Mouse (Mus musculus) limb, embryonic 14.5 days (tissue): ENCODE data around the gene Il17re. TPM values are rescaled to one million over a fixed set of nuclear protein-coding genes. Genes with fewer than 3 reads are reported as not detected.

ENCODE experiments used
- ATAC-seq: fragments of 200-750 bp; cut with Nextera tagmentation; 2 replicates; pipeline ENCODE4 v1.8.0; 2017; ENCODE audit warnings: low read depth, moderate number of reproducible peaks, moderate TSS enrichment; ENCODE audit not compliant: low FRiP score
- DNase-seq: peaks from one replicate; pipeline ENCODE4 v3.0.0-alpha.2; 2015; ENCODE audit warnings: low spot score
- H3K27ac ChIP-seq: fragments of 300-500 bp; sonication (generic); replicated peaks from 2 replicates; pipeline ENCODE4 v1.5.1; 2014; ENCODE audit warnings: low read depth, mild to moderate bottlenecking, low read length, moderate library complexity, mixed read lengths
- H3K27me3 ChIP-seq: fragments of 300-500 bp; sonication (generic); 2 replicates; pipeline ENCODE4 v1.6.1; 2014; ENCODE audit warnings: low read length, mixed read lengths; ENCODE audit not compliant: control insufficient read depth, insufficient read depth
- H3K36me3 ChIP-seq: fragments of 300-500 bp; sonication (generic); 2 replicates; pipeline ENCODE4 v1.6.1; 2014; ENCODE audit warnings: mild to moderate bottlenecking, low read length, moderate library complexity, mixed read lengths; ENCODE audit not compliant: control insufficient read depth, insufficient read depth
- H3K4me1 ChIP-seq: fragments of 300-500 bp; sonication (generic); 2 replicates; pipeline ENCODE4 v1.6.1; 2014; ENCODE audit warnings: antibody characterized with exemption, low read length, mixed read lengths; ENCODE audit not compliant: control insufficient read depth, insufficient read depth
- H3K4me2 ChIP-seq: fragments of 300-500 bp; sonication (generic); replicated peaks from 2 replicates; pipeline ENCODE4 v1.6.1; 2014; ENCODE audit warnings: low read depth, mild to moderate bottlenecking, low read length, moderate library complexity; ENCODE audit not compliant: severe bottlenecking
- H3K4me3 ChIP-seq: fragments of 300-500 bp; sonication (generic); replicated peaks from 2 replicates; pipeline ENCODE4 v1.5.1; 2014; ENCODE audit warnings: low read length
- H3K9ac ChIP-seq: fragments of 300-500 bp; sonication (generic); 2 replicates; pipeline ENCODE4 v1.6.1; 2014; ENCODE audit warnings: mild to moderate bottlenecking, low read depth, low read length, moderate library complexity; ENCODE audit not compliant: severe bottlenecking
- H3K9me3 ChIP-seq: fragments of 300-500 bp; sonication (generic); 2 replicates; pipeline ENCODE4 v1.6.1; 2016; ENCODE audit warnings: low read length; ENCODE audit not compliant: control insufficient read depth
- POLR2A ChIP-seq: fragments of 200-500 bp; IDR thresholded peaks from 2 replicates; pipeline ENCODE4 v1.8.0; 2012; ENCODE audit warnings: inconsistent platforms, mild to moderate bottlenecking, moderate library complexity, borderline replicate concordance; ENCODE audit not compliant: insufficient read depth, insufficient read length; ENCODE audit errors: extremely low read depth
- WGBS: fragments of 180-500 bp; shearing (Covaris S2); extraction: QIAGEN DNeasy Blood & Tissue Kit; methylation state at CpG from one replicate; pipeline ENCODE4 v1.1.7; 2014; 5-methylcytosine and 5-hydroxymethylcytosine counted together
- polyA plus RNA-seq, 2 experiments: library from polyadenylated mRNA; depleted of rRNA in 1 of 2; stranded (reverse) in 1 of 2; unstranded in 1 of 2; fragments of >200 nt; fragmentation: Nextera tagmentation in 1 of 2; extraction: Ambion mirVana in 1 of 2; gene quantifications; 2 replicates each; pipeline versions ENCODE4 v1.2.1 to v1.2.3; 2012 to 2014

The Il17re gene
- polyA plus RNA-seq, 2 experiments, result 6.7 to 7.9 TPM

DNA sequence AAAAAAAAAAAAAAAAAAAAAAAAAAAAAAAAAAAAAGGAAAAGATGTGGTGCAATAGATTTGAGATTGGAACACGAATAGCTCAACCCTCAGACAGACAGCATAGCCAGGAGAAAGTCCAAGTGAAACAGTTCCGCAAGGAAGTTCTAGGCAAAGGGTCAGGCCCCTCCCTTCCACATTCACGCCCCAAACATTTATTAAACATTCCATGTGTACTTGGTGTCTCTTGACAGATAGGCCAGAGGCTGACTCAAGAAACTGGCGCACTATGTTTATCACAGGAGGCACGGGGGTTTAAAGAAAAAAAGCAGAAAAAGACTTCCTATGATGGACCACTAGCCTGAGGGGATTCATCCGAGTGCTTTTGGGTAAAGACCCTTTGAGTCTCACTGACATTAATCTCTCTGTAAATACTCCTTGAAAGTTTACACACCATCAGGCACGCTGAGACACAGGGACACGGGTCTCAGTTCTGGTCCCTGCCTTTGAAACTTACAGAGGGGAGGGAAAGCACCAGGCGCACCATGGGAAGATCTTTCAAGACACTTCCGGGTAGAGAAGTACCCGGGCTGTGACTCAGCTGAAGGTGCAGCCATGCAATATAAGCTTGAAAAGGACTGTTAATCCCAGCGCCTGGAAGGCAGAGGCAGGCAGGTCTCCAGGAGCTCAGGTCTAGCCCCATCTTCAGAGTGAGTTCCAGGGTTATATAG, 19.4 kb upstream of the Il17re start:
- WGBS, result 58% methylated on average over 12 of the region's 12 CpGs

DNA sequence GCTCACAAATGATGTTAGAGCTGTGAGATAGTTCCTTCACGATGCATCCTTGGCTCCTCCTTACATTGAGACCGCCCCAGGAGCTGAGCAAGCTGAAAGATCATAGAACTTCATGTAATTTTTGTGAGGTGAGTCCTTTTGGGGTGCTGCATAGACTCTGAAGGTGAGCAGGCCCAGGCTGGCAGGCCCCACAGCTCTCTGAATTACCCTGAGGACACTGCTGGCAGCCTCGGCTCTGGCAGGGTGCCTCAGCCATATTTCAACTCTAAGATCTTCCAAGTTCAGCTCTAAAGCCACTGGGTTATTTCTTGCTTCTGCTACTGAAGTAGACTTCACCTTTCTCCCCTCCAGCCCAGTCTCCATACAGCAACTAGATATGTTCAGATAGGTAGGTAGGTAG, 17.6 kb upstream of the Il17re start:
- Histone ChIP-seq H3K4me2 (no peak overlapping the region), H3K27me3 (no peaks in the 10 kb centered on the region), H3K9me3 (no peaks in the 10 kb centered on the region), H3K9ac (no peak overlapping the region), H3K4me3 (no peak overlapping the region), H3K4me1 (peaks cover 4% of the 10 kb centered on the region; the same call in 1 of the 2 replicates), H3K36me3 (no peaks in the 10 kb centered on the region), H3K27ac (no peak overlapping the region)
- 80% methylated on average over 3 of the region's 3 CpGs for WGBS
- ATAC-seq (no peak), DNase-seq (no peak)
- no peak for TF ChIP-seq POLR2A

More for the DNA sequence above, 19.4 kb upstream of the Il17re start:
- no peak overlapping the region for H3K27ac ChIP-seq
- DNase-seq (no peak), ATAC-seq (no peak)
- H3K4me3 ChIP-seq, result no peak overlapping the region
- no peaks in the 10 kb centered on the region for H3K27me3 ChIP-seq
- no peak overlapping the region for H3K9ac ChIP-seq
- H3K36me3 ChIP-seq, result no peaks in the 10 kb centered on the region
- H3K9me3 ChIP-seq, result no peaks in the 10 kb centered on the region
- peaks cover 4% of the 10 kb centered on the region; the same call in 1 of the 2 replicates for H3K4me1 ChIP-seq
- no peak for TF ChIP-seq POLR2A
- no peak overlapping the region for H3K4me2 ChIP-seq

DNA sequence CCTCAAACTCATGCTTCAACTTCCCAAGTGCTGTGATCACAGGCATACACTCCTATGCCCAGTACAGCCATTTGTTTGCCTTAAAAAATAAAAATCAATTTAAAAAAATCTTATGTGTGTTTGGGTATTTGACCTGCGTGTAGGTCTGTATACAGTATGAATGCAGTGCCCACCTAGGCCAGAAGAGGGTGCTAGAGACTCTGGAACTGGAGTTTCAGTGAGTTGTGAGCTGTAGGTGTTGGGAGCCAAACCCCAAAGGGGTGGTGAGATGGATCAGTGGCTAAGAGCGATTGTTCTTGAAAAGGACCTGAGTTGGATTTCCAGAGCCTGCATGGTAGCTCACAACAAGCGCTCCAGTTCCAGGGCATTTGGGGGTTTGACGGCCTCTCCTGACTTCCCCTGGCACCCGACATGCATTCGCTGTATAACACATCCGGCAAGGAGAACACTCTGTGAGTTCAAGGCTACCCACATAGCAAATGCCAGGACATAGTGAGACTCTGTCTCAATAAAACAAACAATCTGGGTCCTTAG, 17.1 kb upstream of the Il17re start:
- WGBS, result 58% methylated on average over 7 of the region's 7 CpGs
- no peak overlapping the region for H3K9ac ChIP-seq
- H3K27ac ChIP-seq, result no peak overlapping the region
- 0 out of 2 replicates have a peak, but pooled peaks cover under 1% of the 10 kb centered on the region for H3K36me3 ChIP-seq
- peak; percentile 85 for DNase-seq
- no peak for TF ChIP-seq POLR2A
- no peaks in the 10 kb centered on the region for H3K9me3 ChIP-seq
- H3K27me3 ChIP-seq, result no peaks in the 10 kb centered on the region
- ATAC-seq, result no peak
- peaks cover 4% of the 10 kb centered on the region; the same call in 1 of the 2 replicates for H3K4me1 ChIP-seq
- no peak overlapping the region for H3K4me3 ChIP-seq
- H3K4me2 ChIP-seq, result no peak overlapping the region

DNA sequence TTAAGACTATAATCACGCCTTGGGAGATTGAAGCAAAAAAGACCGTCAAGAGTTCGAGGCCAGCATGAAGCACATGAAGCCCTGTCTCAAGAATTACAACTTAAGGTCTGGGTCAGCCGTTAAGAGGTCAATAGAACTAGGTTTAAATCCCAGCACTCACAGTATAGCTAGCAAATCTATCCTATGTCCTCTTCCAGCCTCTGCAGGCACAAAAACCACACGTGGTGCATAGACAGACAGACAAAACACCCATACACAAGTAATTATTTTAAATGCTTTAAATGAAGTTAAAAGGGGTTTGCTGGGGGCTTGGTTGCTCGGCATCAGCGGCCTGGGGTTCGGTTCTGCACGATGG, 16.2 kb upstream of the Il17re start:
- Histone ChIP-seq H3K27me3 (no peaks in the 10 kb centered on the region), H3K9me3 (no peaks in the 10 kb centered on the region), H3K4me1 (peaks cover 4% of the 10 kb centered on the region; the same call in 1 of the 2 replicates), H3K4me3 (peak overlapping the region; percentile 96), H3K27ac (no peak overlapping the region), H3K9ac (peak overlapping the region; percentile 91), H3K4me2 (peak overlapping the region; percentile 68), H3K36me3 (peaks cover 9% of the 10 kb centered on the region)
- ATAC-seq, result peak; percentile 6; the same call in 1 of the 2 replicates
- no peak for TF ChIP-seq POLR2A
- WGBS, result 43% methylated on average over 9 of the region's 9 CpGs
- DNase-seq, result no peak

DNA sequence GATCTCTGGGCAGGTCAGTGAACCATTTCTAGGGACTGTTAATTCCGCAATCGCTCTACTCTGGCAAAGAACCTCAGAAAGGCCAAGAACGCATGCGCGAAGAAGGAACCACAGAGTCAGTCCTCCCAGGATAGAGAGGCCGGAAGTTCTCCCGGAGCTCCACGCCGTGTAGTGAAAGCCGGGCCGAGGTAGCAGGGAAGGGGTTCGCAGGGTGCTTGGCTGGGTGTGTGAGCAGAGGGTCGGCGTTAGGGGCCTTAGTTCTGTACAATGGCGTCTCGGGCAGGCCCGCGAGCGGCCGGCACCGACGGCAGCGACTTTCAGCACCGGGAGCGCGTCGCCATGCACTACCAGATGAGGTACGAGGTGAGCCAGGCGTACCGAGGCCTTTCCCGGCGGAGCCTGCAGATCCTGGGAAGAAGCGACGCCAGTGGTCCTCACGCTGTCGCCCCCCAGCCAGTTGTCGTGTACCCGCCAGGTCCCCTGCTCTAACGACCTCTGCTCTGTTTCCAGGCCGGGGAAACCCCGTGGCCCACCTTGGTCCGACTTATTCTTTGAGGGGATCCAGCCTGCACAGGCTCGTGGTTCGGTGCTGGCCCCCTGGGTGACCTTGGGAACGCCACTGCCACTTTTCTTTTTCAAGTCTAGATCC, 15.7 kb upstream of the Il17re start, which contains the start of gene Jagn1:
TSS of gene Jagn1 (plus strand) at position 128 of the 649 bp plus-strand sequence.
- H3K9me3 ChIP-seq, result no peaks in the 10 kb centered on the region
- H3K4me1 ChIP-seq, result peaks cover 4% of the 10 kb centered on the region; the same call in 1 of the 2 replicates
- H3K27me3 ChIP-seq, result no peaks in the 10 kb centered on the region
- H3K4me2 ChIP-seq, result peak within 1 kb of the TSS; percentile 68
- peak within 1 kb of the TSS; percentile 91 for H3K9ac ChIP-seq
- ATAC-seq (peak; percentile 90), DNase-seq (peak; percentile 97)
- no peak; the same call in 1 of the 2 replicates for TF ChIP-seq POLR2A
- peaks cover 14% of the 10 kb centered on the region for H3K36me3 ChIP-seq
- under 1% methylated on average over 40 of the region's 45 CpGs for WGBS
- H3K4me3 ChIP-seq, result peak within 1 kb of the TSS; percentile 96
- H3K27ac ChIP-seq, result peak within 1 kb of the TSS; percentile 70; the same call in 1 of the 2 replicates
